Mouse (Mus musculus): ENCODE data around the gene Man2b1. TPM values are rescaled to one million over a fixed set of nuclear protein-coding genes. Genes with fewer than 3 reads are reported as not detected.
"Not testable (repeated sequence)": the region's sequence is repeated elsewhere in the genome, so short reads cannot be mapped to it uniquely, and the experiment has no call there.

Man2b1 gene
- polyA plus RNA-seq, 1 experiment from 2014 or later, result 68.4 TPM

- DNase-seq (ENCODE audit: low spot score), result peak; percentile 23
Measured at GRCm38 (mm10) chr8:85119052-85119981, 36.2 kb downstream of the Man2b1 start.

- not testable (repeated sequence) for DNase-seq (ENCODE audit: low spot score)
Measured at GRCm38 (mm10) chr8:85120251-85120650, 37.2 kb downstream of the Man2b1 start.

- no peak for DNase-seq (ENCODE audit: low spot score)
Measured at GRCm38 (mm10) chr8:85122995-85123394, 39.9 kb downstream of the Man2b1 start, which contains the start of gene Zfp791. Gene Zfp791 (minus strand): TSS chr8:85123095.

GRCm38 (mm10) chr8:85123691-85124090 lies 40.6 kb downstream of the Man2b1 start:
- DNase-seq (ENCODE audit: low spot score), result no peak

- no peak for DNase-seq (ENCODE audit: low spot score)
Measured at GRCm38 (mm10) chr8:85132335-85132734, 49.3 kb downstream of the Man2b1 start.

GRCm38 (mm10) chr8:85135690-85136089 lies 52.6 kb downstream of the Man2b1 start:
- not testable (repeated sequence) for DNase-seq (ENCODE audit: low spot score)

- no peak for DNase-seq (ENCODE audit: low spot score)
Measured at GRCm38 (mm10) chr8:85142516-85142915, 59.4 kb downstream of the Man2b1 start.

Small RNA genes within 50 kb of the gene (microRNA-seq; reads per million reads assigned to microRNA genes)
- gene Gm23388 (ENCODE audit: borderline number of aligned reads) (not detected), gene Mir7070 (ENCODE audit: borderline number of aligned reads) (not detected)

Other genes with a start within 250 kb of the Man2b1 start
- gene Rad23a, start 242.6 kb upstream of the Man2b1 start, polyA plus RNA-seq (2015; fragmentation: Nextera tagmentation; extraction: Ambion mirVana), result 120 and 141 TPM in 2 replicates
- 383 and 479 TPM in 2 replicates for gene Calr, start 236.3 kb upstream of the Man2b1 start, polyA plus RNA-seq (2015; fragmentation: Nextera tagmentation; extraction: Ambion mirVana)
- gene Farsa, start 226.3 kb upstream of the Man2b1 start, polyA plus RNA-seq (2015; fragmentation: Nextera tagmentation; extraction: Ambion mirVana), result 92.4 and 93.1 TPM in 2 replicates
- gene Syce2, start 211.2 kb upstream of the Man2b1 start, polyA plus RNA-seq (2015; fragmentation: Nextera tagmentation; extraction: Ambion mirVana), result 104 and 110 TPM in 2 replicates
- gene Gcdh, start 189.3 kb upstream of the Man2b1 start, polyA plus RNA-seq (2015; fragmentation: Nextera tagmentation; extraction: Ambion mirVana), result 27.1 and 29.1 TPM in 2 replicates
- gene Klf1, start 181.3 kb upstream of the Man2b1 start, polyA plus RNA-seq (2015; fragmentation: Nextera tagmentation; extraction: Ambion mirVana), result 0.37 and 0.43 TPM in 2 replicates
- gene Dnase2a, start 174.7 kb upstream of the Man2b1 start, polyA plus RNA-seq (2015; fragmentation: Nextera tagmentation; extraction: Ambion mirVana), result 12.8 and 12.9 TPM in 2 replicates
- 0.08 and 0.22 TPM in 2 replicates for gene Mast1, start 145.9 kb upstream of the Man2b1 start, polyA plus RNA-seq (2015; fragmentation: Nextera tagmentation; extraction: Ambion mirVana)
- gene Rtbdn, start 136.3 kb upstream of the Man2b1 start, polyA plus RNA-seq (2015; fragmentation: Nextera tagmentation; extraction: Ambion mirVana), result 0.10 and 0.23 TPM in 2 replicates
- gene Gm49661, start 113.8 kb upstream of the Man2b1 start, polyA plus RNA-seq (2015; fragmentation: Nextera tagmentation; extraction: Ambion mirVana), result not detected in 2 replicates
- 450 and 476 TPM in 2 replicates for gene Prdx2, start 113.7 kb upstream of the Man2b1 start, polyA plus RNA-seq (2015; fragmentation: Nextera tagmentation; extraction: Ambion mirVana)
- gene Rnaseh2a, start 113.5 kb upstream of the Man2b1 start, polyA plus RNA-seq (2015; fragmentation: Nextera tagmentation; extraction: Ambion mirVana), result 150 TPM in 2 replicates
- gene Junb, start 104.6 kb upstream of the Man2b1 start, polyA plus RNA-seq (2015; fragmentation: Nextera tagmentation; extraction: Ambion mirVana), result 71.2 and 71.6 TPM in 2 replicates
- gene Hook2, start 92.7 kb upstream of the Man2b1 start, polyA plus RNA-seq (2015; fragmentation: Nextera tagmentation; extraction: Ambion mirVana), result 14.9 and 16.0 TPM in 2 replicates
- gene Best2, start 68.7 kb upstream of the Man2b1 start, polyA plus RNA-seq (2015; fragmentation: Nextera tagmentation; extraction: Ambion mirVana), result 0.12 TPM in 1 of 2 replicates, not detected in the other
- 90.7 and 95.8 TPM in 2 replicates for gene Asna1, start 58.0 kb upstream of the Man2b1 start, polyA plus RNA-seq (2015; fragmentation: Nextera tagmentation; extraction: Ambion mirVana)
- gene Trir, start 56.4 kb upstream of the Man2b1 start, polyA plus RNA-seq (2015; fragmentation: Nextera tagmentation; extraction: Ambion mirVana), result 172 and 191 TPM in 2 replicates
- 27.4 and 29.0 TPM in 2 replicates for gene Tnpo2, start 46.4 kb upstream of the Man2b1 start, polyA plus RNA-seq (2015; fragmentation: Nextera tagmentation; extraction: Ambion mirVana)
- gene Fbxw9, start 23.2 kb upstream of the Man2b1 start, polyA plus RNA-seq (2015; fragmentation: Nextera tagmentation; extraction: Ambion mirVana), result 15.0 and 18.0 TPM in 2 replicates
- gene Gm5741, start 15.3 kb upstream of the Man2b1 start, polyA plus RNA-seq (2015; fragmentation: Nextera tagmentation; extraction: Ambion mirVana), result not detected in 2 replicates
- gene Dhps, start 11.5 kb upstream of the Man2b1 start, polyA plus RNA-seq (2015; fragmentation: Nextera tagmentation; extraction: Ambion mirVana), result 78.0 and 80.5 TPM in 2 replicates
- 142 and 149 TPM in 2 replicates for gene Wdr83os, start 2.5 kb upstream of the Man2b1 start, polyA plus RNA-seq (2015; fragmentation: Nextera tagmentation; extraction: Ambion mirVana)
- 53.4 and 54.2 TPM in 2 replicates for gene Wdr83, start 2.0 kb upstream of the Man2b1 start, polyA plus RNA-seq (2015; fragmentation: Nextera tagmentation; extraction: Ambion mirVana)
- 0.50 and 0.53 TPM in 2 replicates for gene Zfp791, start 39.8 kb downstream of the Man2b1 start, polyA plus RNA-seq (2015; fragmentation: Nextera tagmentation; extraction: Ambion mirVana)
- gene Cks1brt, start 68.7 kb downstream of the Man2b1 start, polyA plus RNA-seq (2015; fragmentation: Nextera tagmentation; extraction: Ambion mirVana), result 0.05 TPM in 1 of 2 replicates, not detected in the other
- gene Olfr371, start 142.7 kb downstream of the Man2b1 start, polyA plus RNA-seq (2015; fragmentation: Nextera tagmentation; extraction: Ambion mirVana), result not detected in 2 replicates
- gene Orc6, start 216.4 kb downstream of the Man2b1 start, polyA plus RNA-seq (2015; fragmentation: Nextera tagmentation; extraction: Ambion mirVana), result 108 and 112 TPM in 2 replicates
- gene Vps35, start 216.5 kb downstream of the Man2b1 start, polyA plus RNA-seq (2015; fragmentation: Nextera tagmentation; extraction: Ambion mirVana), result 111 and 116 TPM in 2 replicates